Mouse (Mus musculus) neural tube, embryonic 10.5 days (tissue): ENCODE results near the gene Gcfc2.

Experiments
- DNase-seq: peaks from one replicate; pipeline ENCODE4 v3.0.0-alpha.2; 2017; ENCODE audit warnings: low spot score; ENCODE audit errors: extremely low spot score

The Gcfc2 gene

DNA sequence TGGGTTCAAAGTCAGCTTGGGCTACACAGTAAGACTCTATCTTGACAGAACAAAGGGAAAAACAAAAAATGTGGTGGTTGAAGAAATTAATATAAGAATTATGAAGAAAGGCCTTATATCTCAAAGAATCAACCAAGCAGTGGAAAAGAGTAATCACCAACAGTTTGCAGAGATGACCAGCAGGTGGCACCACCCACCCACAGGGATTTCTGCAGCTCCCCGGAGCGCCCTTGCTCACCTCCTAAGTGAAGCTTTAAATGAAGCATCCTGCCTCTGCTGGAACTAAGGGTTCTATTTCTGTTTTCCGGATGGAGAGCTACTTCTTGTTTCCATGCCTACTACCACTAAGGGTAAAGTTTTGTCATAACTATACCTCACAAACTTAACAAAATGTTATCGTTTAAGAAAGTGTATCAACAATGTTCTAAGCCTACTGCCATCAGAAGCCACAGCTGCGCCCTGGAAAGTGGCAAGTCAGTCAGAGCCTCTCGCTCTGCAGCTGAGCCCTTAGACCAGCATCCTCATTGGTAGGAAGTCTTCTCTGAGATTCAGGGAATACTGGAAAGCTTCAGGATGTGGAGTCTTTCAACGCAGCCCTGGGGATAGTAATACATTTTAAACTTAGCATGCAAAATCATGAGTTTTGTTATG is 52.6 kb downstream of the Gcfc2 start:
- peak; percentile 72 for DNase-seq

- no peak for DNase-seq
These were observed 55.8 kb downstream of the Gcfc2 start for GRCm38 (mm10) chr6:81979286-81979685.

GRCm38 (mm10) chr6:81986171-81986570 is 62.7 kb downstream of the Gcfc2 start:
- DNase-seq, result no peak

- DNase-seq, result no peak
These were observed 63.1 kb downstream of the Gcfc2 start for GRCm38 (mm10) chr6:81986599-81986998.

DNA sequence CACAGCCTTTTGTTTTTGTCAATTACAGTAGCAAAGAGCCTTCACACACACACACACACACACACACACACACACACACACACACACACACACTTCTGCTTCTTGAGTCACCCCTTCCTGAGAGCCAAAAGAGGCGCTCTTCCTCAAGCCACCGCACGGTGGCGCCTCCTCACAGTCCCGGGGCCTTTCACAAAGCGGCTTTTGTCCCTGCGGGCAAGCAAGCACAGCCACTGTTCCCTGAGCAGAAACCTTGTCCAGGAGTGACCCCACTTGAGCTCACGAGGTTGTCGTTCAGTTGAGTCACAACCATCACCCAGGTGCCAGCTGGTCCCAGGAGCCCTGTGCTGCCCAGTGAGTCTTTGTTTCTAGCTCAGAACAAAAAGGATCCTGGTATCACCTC is 63.5 kb downstream of the Gcfc2 start:
- DNase-seq, result peak; percentile 83

DNA sequence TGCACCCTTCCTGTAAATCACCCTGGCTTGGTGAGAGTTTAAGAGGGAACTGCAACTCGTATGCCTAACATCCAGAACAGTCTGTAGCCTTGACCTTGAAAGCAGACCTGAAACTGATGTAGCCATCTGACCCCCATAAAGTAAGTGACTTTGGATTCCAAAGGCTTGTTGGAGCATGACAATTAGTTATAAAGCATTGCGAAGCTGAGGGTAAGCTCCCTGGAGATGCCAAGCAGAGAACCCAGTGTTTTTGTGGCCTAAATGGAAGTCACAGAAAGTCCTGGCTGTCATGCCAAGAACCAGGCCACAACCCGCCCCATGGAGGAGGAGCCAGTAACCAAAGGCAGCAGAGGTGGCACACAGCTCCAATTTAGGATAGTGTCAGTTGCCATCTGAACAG is 64.1 kb downstream of the Gcfc2 start:
- DNase-seq, result no peak

GRCm38 (mm10) chr6:81988341-81988740 is 64.9 kb downstream of the Gcfc2 start:
- DNase-seq, result no peak

- DNase-seq, result no peak
These were observed 66.8 kb downstream of the Gcfc2 start for GRCm38 (mm10) chr6:81990049-81990810.
